Mouse (Mus musculus) CH12.LX (cell line): ENCODE data around the gene Tmem120a. TPM values are rescaled to one million over a fixed set of nuclear protein-coding genes. Genes with fewer than 3 reads are reported as not detected.

Source experiments
- DNase-seq: peaks from one replicate; pipeline ENCODE4 v3.0.0-alpha.2; 2013; ENCODE audit errors: extremely low read depth
- H3K27ac ChIP-seq: 2 replicates; pipeline ENCODE4 v1.5.1; 2012; ENCODE audit warnings: low read depth, mild to moderate bottlenecking, control low read depth, moderate library complexity; ENCODE audit not compliant: insufficient read depth
- H3K27me3 ChIP-seq: replicated peaks from 2 replicates; pipeline ENCODE3; 2012; ENCODE audit warnings: inconsistent platforms
- H3K36me3 ChIP-seq, 2 experiments: replicated peaks in 1 of 2; 2 replicates each; pipeline versions ENCODE3 to v1.6.1; 2012; ENCODE audit warnings: inconsistent platforms in 1 of 2, low read length in 1 of 2, mild to moderate bottlenecking in 1 of 2, mixed read lengths in 1 of 2, moderate library complexity in 1 of 2; ENCODE audit not compliant: control insufficient read depth in 1 of 2, insufficient read depth in 1 of 2
- H3K4me1 ChIP-seq, 2 experiments: 2 replicates each; pipeline ENCODE4 v1.6.1; 2012; ENCODE audit warnings: inconsistent platforms in 1 of 2, moderate library complexity in 1 of 2; ENCODE audit not compliant: insufficient read depth in 2 of 2, control insufficient read depth in 1 of 2
- H3K4me2 ChIP-seq: 2 replicates; pipeline ENCODE4 v1.6.1; 2012; ENCODE audit warnings: low read depth, mild to moderate bottlenecking, control low read depth; ENCODE audit not compliant: poor library complexity, insufficient read depth, severe bottlenecking
- H3K4me3 ChIP-seq, 3 experiments: fragments of 150-350 bp in 1 of 3; sonication (generic) in 1 of 3; replicated peaks in 1 of 3; 2 replicates each; pipeline versions ENCODE3 to v1.5.1; 2011 to 2012; ENCODE audit warnings: low read depth in 2 of 3, low read length in 2 of 3, mild to moderate bottlenecking in 2 of 3, moderate library complexity in 2 of 3, control low read depth in 1 of 3, improper control_type of control experiment in 1 of 3, inconsistent platforms in 1 of 3, mixed read lengths in 1 of 3; ENCODE audit not compliant: poor library complexity in 1 of 3
- H3K79me2 ChIP-seq: replicated peaks from 2 replicates; pipeline ENCODE4 v1.6.1; 2012; ENCODE audit warnings: mild to moderate bottlenecking, moderate library complexity; ENCODE audit not compliant: control insufficient read depth, poor library complexity, insufficient read depth, severe bottlenecking; ENCODE audit errors: extremely low read depth
- H3K9ac ChIP-seq: 2 replicates; pipeline ENCODE4 v1.6.1; 2012; ENCODE audit warnings: low read depth, mild to moderate bottlenecking, control low read depth, moderate library complexity; ENCODE audit not compliant: insufficient read depth
- H3K9me3 ChIP-seq: replicated peaks from 2 replicates; pipeline ENCODE3; 2012; ENCODE audit warnings: low read length, inconsistent platforms, mixed read lengths
- BHLHE40 ChIP-seq: IDR thresholded peaks from 2 replicates; pipeline ENCODE4 v1.6.1; 2011; ENCODE audit warnings: mild to moderate bottlenecking, low read depth, low read length, improper control_type of control experiment
- CHD1 ChIP-seq: IDR thresholded peaks from 2 replicates; pipeline ENCODE4 v1.6.1; 2012; ENCODE audit warnings: low read depth, low read length, improper control_type of control experiment, inconsistent platforms
- CHD2 ChIP-seq: IDR thresholded peaks from 2 replicates; pipeline ENCODE4 v1.6.1; 2011; ENCODE audit warnings: low read length, improper control_type of control experiment
- CTCF ChIP-seq, 2 experiments: IDR thresholded peaks in 1 of 2; conservative IDR thresholded peaks in 1 of 2; 2 replicates each; pipeline ENCODE4 v1.5.1; 2011 to 2012; ENCODE audit warnings: low read depth in 2 of 2, low read length in 2 of 2, improper control_type of control experiment in 1 of 2, inconsistent platforms in 1 of 2, mild to moderate bottlenecking in 1 of 2, moderate library complexity in 1 of 2
- ELF1 ChIP-seq: IDR thresholded peaks from 2 replicates; pipeline ENCODE4 v1.6.1; 2014; ENCODE audit warnings: low read depth, mild to moderate bottlenecking, inconsistent platforms, low read length, improper control_type of control experiment
- GABPA ChIP-seq: IDR thresholded peaks from 2 replicates; pipeline ENCODE4 v1.6.1; 2012; ENCODE audit warnings: low read depth, low read length, improper control_type of control experiment, inconsistent platforms; ENCODE audit not compliant: insufficient replicate concordance
- IRF4 ChIP-seq: IDR thresholded peaks from 2 replicates; pipeline ENCODE4 v1.6.1; 2014; ENCODE audit warnings: low read depth, mild to moderate bottlenecking, inconsistent platforms, low read length, improper control_type of control experiment
- JUN ChIP-seq: IDR thresholded peaks from 2 replicates; pipeline ENCODE4 v1.6.1; 2011; ENCODE audit warnings: low read depth, mild to moderate bottlenecking, low read length, improper control_type of control experiment, moderate library complexity; ENCODE audit not compliant: insufficient read depth
- KAT2A ChIP-seq: IDR thresholded peaks from 2 replicates; pipeline ENCODE4 v1.6.1; 2012; ENCODE audit warnings: low read length, improper control_type of control experiment, inconsistent platforms; ENCODE audit not compliant: insufficient replicate concordance
- MAFK ChIP-seq: IDR thresholded peaks from 2 replicates; pipeline ENCODE4 v1.6.1; 2011; ENCODE audit warnings: low read length, improper control_type of control experiment; ENCODE audit not compliant: insufficient replicate concordance
- MAX ChIP-seq: IDR thresholded peaks from 2 replicates; pipeline ENCODE4 v1.6.1; 2011; ENCODE audit warnings: low read length, improper control_type of control experiment
- MAZ ChIP-seq: IDR thresholded peaks from 2 replicates; pipeline ENCODE4 v1.6.1; 2012; ENCODE audit warnings: low read depth, mild to moderate bottlenecking, inconsistent platforms, low read length, improper control_type of control experiment, moderate library complexity
- MYC ChIP-seq: IDR thresholded peaks from 2 replicates; pipeline ENCODE4 v1.6.1; 2011; ENCODE audit warnings: low read depth, mild to moderate bottlenecking, improper control_type of control experiment, low read length
- NRF1 ChIP-seq: IDR thresholded peaks from 2 replicates; pipeline ENCODE4 v1.6.1; 2014; ENCODE audit warnings: low read depth, mild to moderate bottlenecking, inconsistent platforms, low read length, improper control_type of control experiment, moderate library complexity
- PAX5 ChIP-seq: IDR thresholded peaks from 2 replicates; pipeline ENCODE4 v1.6.1; 2012; ENCODE audit warnings: low read length, inconsistent platforms, mixed read lengths
- POLR2A ChIP-seq: IDR thresholded peaks from 2 replicates; pipeline ENCODE4 v1.6.1; 2011; ENCODE audit warnings: low read depth, mild to moderate bottlenecking, improper control_type of control experiment, low read length
- POLR2AphosphoS2 ChIP-seq: IDR thresholded peaks from 2 replicates; pipeline ENCODE4 v1.6.1; 2011; ENCODE audit warnings: low read depth, low read length, improper control_type of control experiment
- RAD21 ChIP-seq: IDR thresholded peaks from 2 replicates; pipeline ENCODE4 v1.6.1; 2011; ENCODE audit warnings: low read depth, mild to moderate bottlenecking, low read length, improper control_type of control experiment, moderate library complexity
- SIN3A ChIP-seq: IDR thresholded peaks from 2 replicates; pipeline ENCODE4 v1.6.1; 2012; ENCODE audit warnings: low read length, improper control_type of control experiment, inconsistent platforms
- SMC3 ChIP-seq: IDR thresholded peaks from 2 replicates; pipeline ENCODE4 v1.6.1; 2011; ENCODE audit warnings: low read depth, low read length, improper control_type of control experiment
- TCF12 ChIP-seq: IDR thresholded peaks from 2 replicates; pipeline ENCODE4 v1.6.1; 2014; ENCODE audit warnings: low read depth, mild to moderate bottlenecking, inconsistent platforms, low read length, improper control_type of control experiment
- UBTF ChIP-seq: IDR thresholded peaks from 2 replicates; pipeline ENCODE4 v1.6.1; 2012; ENCODE audit warnings: low read depth, mild to moderate bottlenecking, inconsistent platforms, low read length, improper control_type of control experiment, moderate library complexity
- USF1 ChIP-seq: IDR thresholded peaks from 2 replicates; pipeline ENCODE4 v1.6.1; 2014; ENCODE audit warnings: low read depth, mild to moderate bottlenecking, inconsistent platforms, low read length, improper control_type of control experiment
- USF2 ChIP-seq: conservative IDR thresholded peaks from 2 replicates; pipeline ENCODE4 v1.6.1; 2011; ENCODE audit warnings: low read depth, low read length, improper control_type of control experiment
- ZC3H11A ChIP-seq: IDR thresholded peaks from 2 replicates; pipeline ENCODE4 v1.6.1; 2012; ENCODE audit warnings: low read depth, mild to moderate bottlenecking, inconsistent platforms, low read length, improper control_type of control experiment
- ZMIZ1 ChIP-seq: IDR thresholded peaks from 2 replicates; pipeline ENCODE4 v1.6.1; 2012; ENCODE audit warnings: low read depth, mild to moderate bottlenecking, inconsistent platforms, low read length, improper control_type of control experiment
- ZNF384 ChIP-seq: IDR thresholded peaks from 2 replicates; pipeline ENCODE4 v1.6.1; 2012; ENCODE audit warnings: low read depth, low read length, improper control_type of control experiment, inconsistent platforms
- dilution Hi-C: fragments of 300-500 bp; cut with MboI; formaldehyde crosslinking; loops from 2 replicates; pipeline ENCODE4 v1.14.3; 2020; ENCODE audit warnings: low sequenced_read_pairs; ENCODE audit not compliant: extremely low pct_unique_long_range_greater_than_20kb, extremely low pct_ligation_motif_present
- in situ Hi-C: fragments of 300-500 bp; cut with MboI; formaldehyde crosslinking; loops from 3 replicates; pipeline ENCODE4 v1.14.3; 2019; ENCODE audit warnings: low sequenced_read_pairs, low pct_ligation_motif_present, low pct_unique_long_range_greater_than_20kb, mixed read lengths
- polyA plus RNA-seq: library from polyadenylated mRNA; unstranded; fragments of >175 nt; gene quantifications from 2 replicates; pipeline ENCODE4 v1.2.1, GENCODE M21; 2012; ENCODE audit warnings: low read depth; ENCODE audit not compliant: insufficient read length
- total RNA-seq, 2 experiments: library from RNA; depleted of rRNA; stranded (reverse); fragments of 300-350 nt in 1 of 2; fragments of >200 nt in 1 of 2; gene quantifications; 2 replicates each; pipeline ENCODE4 v1.2.3; 2012 to 2014

Tmem120a gene
- total and polyA plus RNA-seq, 3 experiments: 12.0 to 27.1 (median 21.4) TPM

DNA sequence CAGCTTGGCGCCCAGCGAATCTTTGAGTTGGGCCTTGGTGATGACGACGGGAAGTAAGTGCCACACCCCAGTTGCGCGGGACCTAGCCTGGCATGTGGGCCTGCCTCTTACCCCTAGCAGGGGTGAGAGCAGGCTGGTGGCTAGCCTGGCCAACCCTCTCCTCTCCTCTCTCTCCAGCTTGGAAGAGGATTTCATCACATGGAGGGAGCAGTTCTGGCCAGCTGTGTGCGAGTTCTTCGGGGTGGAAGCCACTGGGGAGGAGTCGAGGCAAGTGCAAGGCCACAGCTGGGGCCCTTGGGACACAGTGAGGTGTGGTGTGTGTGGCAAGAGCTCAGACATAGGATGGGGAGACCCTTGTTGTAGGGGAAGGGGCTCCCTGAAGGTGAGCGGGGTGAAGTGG, 13.3 kb downstream of the Tmem120a start:
- Histone ChIP-seq H3K4me3 (no peak overlapping the region), H3K4me1 (peaks cover 0 to 16% of the 10 kb centered on the region in 2 experiments; a peak in 1 of 4 replicates), H3K4me2 (no peak overlapping the region), H3K27ac (no peak overlapping the region), H3K27me3 (no peaks in the 10 kb centered on the region), H3K9ac (no peak overlapping the region), H3K9me3 (no peaks in the 10 kb centered on the region), H3K36me3 (peaks cover 74 to 99% of the 10 kb centered on the region in 2 experiments), H3K79me2 (no peaks in the 10 kb centered on the region)
- no peak for DNase-seq
- TF ChIP-seq USF1: no peak
- no peak for TF ChIP-seq ZNF384
- TF ChIP-seq USF2: no peak
- no peak for TF ChIP-seq TCF12
- no peak for TF ChIP-seq ZMIZ1
- TF ChIP-seq POLR2AphosphoS2: no peak
- no peak for TF ChIP-seq MAX
- no peak for TF ChIP-seq MYC
- TF ChIP-seq KAT2A: no peak
- TF ChIP-seq MAFK: no peak
- TF ChIP-seq SIN3A: no peak
- no peak for TF ChIP-seq MAZ
- no peak for TF ChIP-seq GABPA
- no peak for TF ChIP-seq IRF4
- TF ChIP-seq JUN: no peak
- no peak for TF ChIP-seq PAX5
- no peak for TF ChIP-seq ZC3H11A
- TF ChIP-seq SMC3: no peak
- in situ Hi-C loops: no loop called here
- dilution Hi-C loops: no loop called here

DNA sequence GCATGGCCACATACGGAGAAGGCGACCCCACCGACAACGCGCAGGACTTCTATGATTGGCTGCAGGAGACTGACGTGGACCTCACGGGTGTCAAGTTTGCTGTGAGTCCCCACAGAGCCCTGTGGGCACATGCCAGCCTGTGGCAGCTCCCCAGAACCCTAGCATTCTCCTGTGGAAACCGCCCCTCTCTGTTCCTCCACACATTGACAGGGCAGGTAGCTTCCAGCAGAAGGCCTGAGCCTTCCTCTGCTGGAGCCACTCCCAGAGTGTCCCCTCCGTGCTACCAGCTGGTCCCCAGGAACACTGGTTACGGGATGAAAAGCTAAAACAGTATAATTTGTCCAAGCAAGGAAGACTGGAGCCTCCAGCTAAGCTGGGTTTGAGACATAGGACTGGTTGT, 14.0 kb downstream of the Tmem120a start:
- dilution Hi-C loops: no loop called here
- TF ChIP-seq RAD21 (no peak), BHLHE40 (no peak), USF1 (no peak), JUN (no peak), POLR2A (no peak), MAX (no peak), CHD1 (no peak), CHD2 (no peak), MYC (no peak), ZNF384 (no peak), CTCF (conservative IDR thresholded peaks at IDR 0.05 in 1 of 2, IDR thresholded peaks at IDR 0.05 in 1 of 2; ENCODE audit: low read depth in 2 of 2, low read length in 2 of 2) (no peak), UBTF (no peak), IRF4 (no peak), MAFK (no peak), PAX5 (no peak), ELF1 (no peak), POLR2AphosphoS2 (no peak), NRF1 (no peak), GABPA (no peak)

More for the DNA sequence above, 14.0 kb downstream of the Tmem120a start:
- H3K9ac ChIP-seq: no peak overlapping the region
- no peaks in the 10 kb centered on the region for H3K9me3 ChIP-seq
- H3K27ac ChIP-seq: no peak overlapping the region
- H3K4me3 ChIP-seq: no peak overlapping the region
- no peaks in the 10 kb centered on the region for H3K27me3 ChIP-seq
- no peak overlapping the region for H3K4me2 ChIP-seq
- no peak for DNase-seq
- in situ Hi-C loops: no loop called here
- no peaks in the 10 kb centered on the region for H3K79me2 ChIP-seq
- H3K4me1 ChIP-seq: peaks cover 0 to 17% of the 10 kb centered on the region in 2 experiments; a peak in 2 of 4 replicates
- peaks cover 68 to 99% of the 10 kb centered on the region in 2 experiments for H3K36me3 ChIP-seq
